Mouse (Mus musculus) lung, postnatal 0 days (tissue): Measurements from ENCODE around the gene Diras2. TPM values are rescaled to one million over a fixed set of nuclear protein-coding genes. Genes with fewer than 3 reads are reported as not detected.

ENCODE experiments used
- ATAC-seq: fragments of 200-750 bp; cut with Nextera tagmentation; 2 replicates; pipeline ENCODE4 v1.8.0; 2017; ENCODE audit warnings: moderate library complexity
- DNase-seq: peaks from one replicate; pipeline ENCODE4 v3.0.0-alpha.2; 2016; ENCODE audit warnings: low spot score
- H3K27ac ChIP-seq: fragments of 300-500 bp; sonication (generic); 2 replicates; pipeline ENCODE4 v1.5.1; 2014; ENCODE audit warnings: antibody characterized with exemption, mild to moderate bottlenecking, low read length, mixed read lengths
- H3K27me3 ChIP-seq: fragments of 300-500 bp; sonication (generic); replicated peaks from 2 replicates; pipeline ENCODE4 v1.6.1; 2014; ENCODE audit warnings: low read length, mixed read lengths; ENCODE audit not compliant: insufficient read depth
- H3K36me3 ChIP-seq: fragments of 300-500 bp; sonication (generic); 2 replicates; pipeline ENCODE4 v1.6.1; 2014; ENCODE audit warnings: low read length, mixed read lengths; ENCODE audit not compliant: insufficient read depth
- H3K4me1 ChIP-seq: fragments of 300-500 bp; sonication (generic); 2 replicates; pipeline ENCODE4 v1.6.1; 2014; ENCODE audit warnings: antibody characterized with exemption, low read depth, low read length, mixed read lengths; ENCODE audit not compliant: insufficient read depth
- H3K4me2 ChIP-seq: fragments of 300-500 bp; sonication (generic); replicated peaks from 2 replicates; pipeline ENCODE4 v1.6.1; 2014; ENCODE audit warnings: low read depth, mild to moderate bottlenecking, low read length, moderate library complexity, mixed read lengths
- H3K4me3 ChIP-seq: fragments of 300-500 bp; sonication (generic); 2 replicates; pipeline ENCODE4 v1.5.1; 2014; ENCODE audit warnings: low read depth, low read length
- H3K9ac ChIP-seq: fragments of 300-500 bp; sonication (generic); replicated peaks from 2 replicates; pipeline ENCODE4 v1.6.1; 2014; ENCODE audit warnings: low read depth, mild to moderate bottlenecking
- H3K9me3 ChIP-seq: fragments of 300-500 bp; sonication (generic); 2 replicates; pipeline ENCODE4 v1.6.1; 2016; ENCODE audit warnings: low read length, mixed read lengths
- CTCF ChIP-seq: IDR thresholded peaks from 2 replicates; pipeline ENCODE4 v1.5.1; 2016; ENCODE audit warnings: antibody characterized with exemption, mild to moderate bottlenecking
- EP300 ChIP-seq: IDR thresholded peaks from 2 replicates; pipeline ENCODE4 v1.6.1; 2016; ENCODE audit warnings: antibody characterized with exemption, mild to moderate bottlenecking, control low read depth
- WGBS: fragments of 180-500 bp; shearing (Covaris S2); extraction: QIAGEN DNeasy Blood & Tissue Kit; methylation state at CpG from one replicate; pipeline ENCODE4 v1.1.7; 2014; 5-methylcytosine and 5-hydroxymethylcytosine counted together
- polyA plus RNA-seq: library from polyadenylated mRNA; unstranded; fragments of >200 nt; fragmentation: Nextera tagmentation; extraction: Ambion mirVana; gene quantifications from 2 replicates; pipeline ENCODE4 v1.2.1, GENCODE M21; 2015

Gene Diras2
- polyA plus RNA-seq, 1 experiment from 2014 or later = 0.31 TPM

DNA sequence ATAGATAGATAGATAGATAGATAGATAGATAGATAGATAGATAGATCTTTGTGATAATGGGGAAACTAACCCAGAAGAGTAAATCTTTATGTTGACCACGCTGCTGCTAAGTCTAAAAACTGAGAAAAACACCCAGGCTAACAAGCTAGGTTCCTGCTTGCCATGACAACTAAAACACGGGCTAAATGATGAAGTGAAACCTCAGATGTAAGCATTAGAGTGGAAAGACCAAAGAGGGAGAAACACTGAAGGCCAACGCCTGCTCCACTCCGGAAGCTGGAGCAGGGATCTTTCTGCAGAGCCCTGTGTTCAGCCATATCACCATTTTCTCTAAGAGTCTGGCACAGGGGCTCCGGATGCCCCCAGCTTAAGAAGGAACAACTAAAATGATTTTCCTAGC is 2.6 kb upstream of the Diras2 start:
- ATAC-seq = no peak
- Histone ChIP-seq H3K27me3 (0 out of 2 replicates have a peak, but pooled peaks cover 5% of the 10 kb centered on the region), H3K4me3 (no peak overlapping the region), H3K4me1 (no peaks in the 10 kb centered on the region), H3K27ac (no peak overlapping the region), H3K9me3 (no peaks in the 10 kb centered on the region), H3K36me3 (no peaks in the 10 kb centered on the region), H3K9ac (no peak overlapping the region), H3K4me2 (no peak overlapping the region)
- TF ChIP-seq EP300 (no peak), CTCF (no peak)
- 72% methylated on average over 5 of the region's 5 CpGs for WGBS
- no peak for DNase-seq

DNA sequence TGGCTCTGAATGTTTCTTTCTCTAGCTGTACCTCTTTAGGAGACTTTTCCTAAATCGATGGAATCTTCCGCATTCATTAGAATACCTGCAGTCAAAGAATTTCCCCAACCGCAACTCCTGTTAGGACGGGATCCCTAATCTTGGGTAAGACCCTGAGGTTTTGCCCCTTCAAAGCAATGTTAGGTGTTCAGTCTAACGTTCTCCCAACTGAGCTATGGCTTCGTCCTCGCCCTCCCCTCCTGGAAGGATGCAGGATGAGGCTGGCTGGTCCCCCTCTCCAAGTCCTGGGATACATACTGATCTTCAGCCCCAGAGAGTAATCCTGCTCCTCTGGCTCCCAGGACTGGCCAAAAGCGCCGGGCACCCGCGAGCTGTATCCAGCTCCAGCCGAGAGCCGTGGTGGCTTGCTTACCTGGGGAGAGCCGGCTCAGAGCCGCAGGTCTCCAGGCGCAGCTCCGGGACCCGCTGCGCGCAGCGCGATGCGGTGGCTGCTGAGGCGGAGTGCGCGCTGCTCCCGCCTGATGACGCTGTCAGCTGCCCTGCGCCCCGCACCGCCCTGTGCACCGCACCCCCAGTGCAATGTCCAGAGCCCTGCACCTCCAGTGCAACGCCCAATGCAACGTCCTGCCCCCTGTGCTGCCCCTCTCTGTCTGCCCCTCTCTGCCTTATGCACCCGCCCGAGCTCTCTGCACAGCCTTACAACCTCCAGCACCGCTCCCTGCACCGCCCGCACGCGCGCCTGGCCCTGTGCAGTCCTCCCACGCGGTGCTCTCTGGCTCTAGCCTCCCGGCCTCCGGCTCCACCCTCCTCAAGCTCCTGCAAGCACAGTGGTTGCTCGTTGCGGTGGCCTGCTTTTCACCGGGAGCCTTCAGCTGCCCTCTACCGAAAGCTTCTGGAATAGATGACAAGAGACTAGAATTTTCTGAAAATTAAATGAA is 802 bp downstream of the Diras2 start:
- H3K27ac ChIP-seq = no peak overlapping the region
- peak; percentile 90 for DNase-seq
- H3K9ac ChIP-seq = no peak overlapping the region
- peak; percentile 91 for ATAC-seq
- H3K9me3 ChIP-seq = no peaks in the 10 kb centered on the region
- H3K36me3 ChIP-seq = no peaks in the 10 kb centered on the region
- H3K27me3 ChIP-seq = 0 out of 2 replicates have a peak, but pooled peaks cover 7% of the 10 kb centered on the region
- H3K4me3 ChIP-seq = peak overlapping the region; percentile 23; the same call in 1 of the 2 replicates
- TF ChIP-seq EP300 = no peak
- peak; percentile 76 for TF ChIP-seq CTCF
- H3K4me2 ChIP-seq = peak overlapping the region; percentile 47
- H3K4me1 ChIP-seq = no peaks in the 10 kb centered on the region
- 3% methylated on average over 47 of the region's 50 CpGs for WGBS

DNA sequence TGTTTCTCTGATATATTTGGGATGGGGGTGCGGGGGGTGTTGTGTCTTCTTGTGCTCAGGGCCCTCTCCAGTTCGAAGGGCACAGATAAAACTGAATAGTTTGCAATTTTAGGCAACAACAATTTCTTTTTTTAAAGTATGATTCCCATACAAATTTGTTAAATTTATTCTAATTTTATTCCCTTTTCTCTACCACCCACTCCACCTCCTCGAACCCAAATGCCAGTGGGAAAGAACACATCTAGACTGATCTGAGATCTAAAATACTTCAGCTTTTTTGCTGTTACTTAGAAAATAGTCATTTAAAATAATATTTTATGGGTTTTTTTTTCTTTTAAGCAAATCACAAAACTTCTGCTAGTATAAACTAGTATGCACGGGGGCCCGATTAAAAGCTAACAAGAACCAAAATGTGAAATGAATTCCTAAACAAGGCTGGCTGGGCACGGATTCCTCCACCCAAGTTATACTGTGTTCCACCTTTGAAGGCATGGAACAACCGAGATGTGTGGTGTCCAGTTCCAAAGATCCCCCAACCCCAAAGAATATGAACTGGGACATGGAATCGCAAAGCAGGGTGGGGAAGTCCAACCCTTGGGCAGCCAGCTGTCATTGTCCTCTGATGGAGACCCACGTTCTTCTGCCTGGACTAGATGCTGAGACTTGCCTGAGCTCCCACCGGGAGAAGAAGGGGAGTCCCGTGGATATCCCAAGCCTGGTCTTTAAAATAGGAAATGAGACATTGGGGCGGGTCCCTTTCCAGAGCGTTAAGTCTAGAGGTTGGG is 1.7 kb downstream of the Diras2 start:
- Histone ChIP-seq H3K4me1 (no peaks in the 10 kb centered on the region), H3K9ac (no peak overlapping the region), H3K4me3 (no peak overlapping the region)

DNA sequence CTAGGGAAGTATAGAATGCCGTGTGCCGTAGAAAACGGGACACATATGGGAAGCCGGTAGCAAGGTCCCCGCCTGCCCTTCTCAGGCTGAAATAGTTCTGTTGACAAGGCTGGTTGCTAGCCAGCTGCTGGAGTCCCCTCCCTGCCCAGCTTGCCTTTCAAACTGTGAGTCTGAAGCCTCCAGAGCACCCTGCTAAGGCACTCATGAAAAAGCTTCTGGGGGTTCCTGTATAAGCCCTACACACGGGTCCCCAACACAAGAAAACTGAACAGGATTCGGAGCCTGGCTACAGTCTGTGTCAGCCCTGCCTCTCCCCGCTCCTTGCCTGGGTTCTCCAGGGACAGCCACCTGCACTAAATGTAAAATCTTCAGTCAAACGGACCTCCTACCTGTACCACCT is 2.3 kb downstream of the Diras2 start:
- H3K9ac ChIP-seq = no peak overlapping the region
- H3K36me3 ChIP-seq = no peaks in the 10 kb centered on the region
- 0 out of 2 replicates have a peak, but pooled peaks cover 7% of the 10 kb centered on the region for H3K27me3 ChIP-seq
- DNase-seq (no peak), ATAC-seq (no peak)
- TF ChIP-seq CTCF = no peak
- no peak for TF ChIP-seq EP300
- H3K4me2 ChIP-seq = no peak overlapping the region
- no peaks in the 10 kb centered on the region for H3K9me3 ChIP-seq
- 64% methylated on average over 9 of the region's 9 CpGs for WGBS
- H3K4me3 ChIP-seq = no peak overlapping the region
- H3K4me1 ChIP-seq = no peaks in the 10 kb centered on the region
- H3K27ac ChIP-seq = no peak overlapping the region

More for the DNA sequence above, 1.7 kb downstream of the Diras2 start:
- no peak for TF ChIP-seq EP300
- no peak for TF ChIP-seq CTCF
- 60% methylated on average over 13 of the region's 13 CpGs for WGBS
- ATAC-seq (no peak), DNase-seq (no peak)
- Histone ChIP-seq H3K4me2 (no peak overlapping the region), H3K9me3 (no peaks in the 10 kb centered on the region), H3K27ac (no peak overlapping the region), H3K27me3 (0 out of 2 replicates have a peak, but pooled peaks cover 7% of the 10 kb centered on the region), H3K36me3 (no peaks in the 10 kb centered on the region)

DNA sequence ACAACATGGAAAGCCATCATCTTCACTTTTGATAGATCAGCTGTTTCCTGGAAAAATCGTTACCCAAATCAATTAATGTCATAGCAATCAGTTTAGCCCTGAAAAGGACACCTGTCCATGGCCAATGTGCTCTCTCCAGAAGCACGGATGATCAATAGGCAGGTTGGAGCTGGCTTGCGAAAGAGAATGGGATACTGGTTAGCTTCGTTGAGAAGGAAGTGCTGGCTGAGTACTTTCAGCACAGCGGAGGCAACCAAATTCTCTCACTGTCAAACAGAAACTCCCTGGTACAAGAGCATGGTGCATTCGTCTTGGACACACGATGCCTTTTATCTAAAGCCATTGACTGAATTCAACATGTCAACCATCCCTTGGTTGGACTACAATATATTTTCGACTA is 2.8 kb downstream of the Diras2 start:
- ATAC-seq = no peak

More for the DNA sequence above, 2.8 kb downstream of the Diras2 start:
- H3K9ac ChIP-seq = no peak overlapping the region
- H3K4me3 ChIP-seq = no peak overlapping the region
- 0 out of 2 replicates have a peak, but pooled peaks cover 7% of the 10 kb centered on the region for H3K27me3 ChIP-seq
- H3K4me2 ChIP-seq = no peak overlapping the region
- H3K4me1 ChIP-seq = no peaks in the 10 kb centered on the region
- no peaks in the 10 kb centered on the region for H3K36me3 ChIP-seq
- no peak for DNase-seq
- H3K9me3 ChIP-seq = no peaks in the 10 kb centered on the region
- WGBS = 74% methylated on average over 8 of the region's 8 CpGs
- no peak overlapping the region for H3K27ac ChIP-seq
- TF ChIP-seq CTCF = no peak
- no peak for TF ChIP-seq EP300
